Mouse (Mus musculus): Measurements from ENCODE around the gene Tanc1.

The Tanc1 gene

GRCm38 (mm10) chr2:59651801-59652200 is 40.0 kb downstream of the Tanc1 start:
- DNase-seq (ENCODE audit: low read depth): no peak

GRCm38 (mm10) chr2:59652702-59653101 is 40.9 kb downstream of the Tanc1 start:
- no peak for DNase-seq (ENCODE audit: low read depth)

- no peak for DNase-seq (ENCODE audit: low read depth)
Measured at GRCm38 (mm10) chr2:59653306-59654165, 41.7 kb downstream of the Tanc1 start.

- no peak for DNase-seq (ENCODE audit: low read depth)
Measured at GRCm38 (mm10) chr2:59655471-59655870, 43.6 kb downstream of the Tanc1 start.

- no peak for DNase-seq (ENCODE audit: low read depth)
Measured at GRCm38 (mm10) chr2:59656680-59657079, 44.8 kb downstream of the Tanc1 start.

- no peak for DNase-seq (ENCODE audit: low read depth)
Measured at GRCm38 (mm10) chr2:59659686-59660085, 47.8 kb downstream of the Tanc1 start.

GRCm38 (mm10) chr2:59660891-59661805 is 49.3 kb downstream of the Tanc1 start:
- DNase-seq (ENCODE audit: low read depth): no peak

GRCm38 (mm10) chr2:59664803-59665567 is 53.1 kb downstream of the Tanc1 start:
- DNase-seq (ENCODE audit: low read depth): no peak

GRCm38 (mm10) chr2:59666533-59666932 is 54.7 kb downstream of the Tanc1 start:
- no peak for DNase-seq (ENCODE audit: low read depth)

GRCm38 (mm10) chr2:59670087-59671060 is 58.5 kb downstream of the Tanc1 start:
- DNase-seq (ENCODE audit: low read depth): peak; percentile 91

- DNase-seq (ENCODE audit: low read depth): no peak
Measured at GRCm38 (mm10) chr2:59671671-59672070, 59.8 kb downstream of the Tanc1 start.

- DNase-seq (ENCODE audit: low read depth): no peak
Measured at GRCm38 (mm10) chr2:59672086-59672485, 60.2 kb downstream of the Tanc1 start.

GRCm38 (mm10) chr2:59672686-59673085 is 60.8 kb downstream of the Tanc1 start:
- DNase-seq (ENCODE audit: low read depth): no peak

- DNase-seq (ENCODE audit: low read depth): no peak
Measured at GRCm38 (mm10) chr2:59673351-59673750, 61.5 kb downstream of the Tanc1 start.

GRCm38 (mm10) chr2:59673877-59674276 is 62.0 kb downstream of the Tanc1 start:
- DNase-seq (ENCODE audit: low read depth): no peak

- no peak for DNase-seq (ENCODE audit: low read depth)
Measured at GRCm38 (mm10) chr2:59675270-59675995, 63.6 kb downstream of the Tanc1 start.

GRCm38 (mm10) chr2:59676041-59676440 is 64.2 kb downstream of the Tanc1 start:
- no peak for DNase-seq (ENCODE audit: low read depth)

- DNase-seq (ENCODE audit: low read depth): no peak
Measured at GRCm38 (mm10) chr2:59676442-59676841, 64.6 kb downstream of the Tanc1 start.

- no peak for DNase-seq (ENCODE audit: low read depth)
Measured at GRCm38 (mm10) chr2:59679424-59680020, 67.7 kb downstream of the Tanc1 start.

- no peak for DNase-seq (ENCODE audit: low read depth)
Measured at GRCm38 (mm10) chr2:59680736-59681135, 68.9 kb downstream of the Tanc1 start.

All from fibroblast of lung, adult 2 months (primary cell).